Mouse (Mus musculus): ENCODE measurements around the gene Lrmda. TPM values are rescaled to one million over a fixed set of nuclear protein-coding genes. Genes with fewer than 3 reads are reported as not detected.

Gene Lrmda
- total RNA-seq, 2 experiments from 2014 or later = 0.81 TPM; not detected in 1

DNA sequence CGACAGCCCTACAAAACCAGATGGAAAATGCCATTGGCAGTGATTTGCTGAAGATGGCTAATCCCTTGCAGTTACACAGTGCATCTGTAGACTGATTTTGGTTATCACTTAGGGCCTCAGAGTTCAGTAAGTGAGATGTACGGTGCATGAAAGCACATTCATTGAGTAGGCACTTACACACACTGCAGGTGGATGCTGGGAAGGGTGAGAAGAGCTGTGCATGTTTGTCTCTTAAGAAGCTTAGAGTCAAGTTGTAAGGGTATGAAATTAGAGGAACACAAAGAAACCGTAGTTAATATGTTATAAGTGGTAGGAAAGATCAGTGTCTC is 798.7 kb downstream of the Lrmda start:
- intact Hi-C loops (cut with DNase I) = no loop called here
- no peak for DNase-seq (ENCODE audit: low spot score in 2 of 2)

- intact Hi-C loops (cut with DNase I) = no loop called here
- DNase-seq (ENCODE audit: low spot score in 2 of 2) = no peak
Measured at GRCm38 (mm10) chr14:22822942-22823341, 803.4 kb downstream of the Lrmda start.

DNA sequence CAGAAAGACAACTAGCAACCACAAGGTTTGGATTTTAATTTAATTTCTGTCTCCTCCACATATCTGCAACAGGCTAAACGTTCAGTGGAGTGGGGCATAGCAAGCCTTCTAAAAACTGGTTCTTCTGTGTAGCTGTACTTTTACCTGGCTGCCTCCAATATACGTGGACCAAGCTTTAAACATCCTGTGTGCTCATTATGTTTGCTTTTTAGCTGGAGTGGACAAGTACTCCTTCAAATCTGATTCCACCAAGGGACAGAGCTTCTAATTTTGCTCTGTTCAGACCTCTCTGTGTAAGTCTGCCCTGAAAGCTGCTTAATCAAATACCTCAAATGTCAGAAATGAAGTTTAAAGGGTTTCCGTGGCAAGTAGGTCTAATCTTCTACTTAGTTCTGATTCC is 807.3 kb downstream of the Lrmda start:
- no peak for DNase-seq (ENCODE audit: low spot score in 2 of 2)
- intact Hi-C loops (cut with DNase I) = no loop called here

DNA sequence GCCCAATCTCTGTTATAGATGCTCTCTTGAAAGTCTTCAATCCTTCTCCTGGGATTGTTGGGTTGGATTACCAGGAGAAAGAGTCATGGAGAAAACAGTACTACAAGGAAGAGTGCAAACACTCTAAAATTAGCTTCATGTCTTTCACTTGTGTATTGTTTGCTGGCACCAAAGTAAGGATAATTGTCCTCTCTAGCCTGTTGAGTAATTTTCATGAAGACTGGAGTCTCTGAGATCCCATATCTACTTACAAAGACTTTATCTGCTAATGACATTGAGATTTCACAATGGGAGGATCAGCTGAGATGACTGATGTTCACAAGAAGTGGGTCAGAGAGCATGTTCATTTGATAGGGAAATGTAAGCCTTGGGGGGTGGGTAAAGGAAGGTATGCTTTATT is 817.5 kb downstream of the Lrmda start:
- intact Hi-C loops (cut with DNase I) = no loop called here
- no peak for DNase-seq (ENCODE audit: low spot score in 2 of 2)

DNA sequence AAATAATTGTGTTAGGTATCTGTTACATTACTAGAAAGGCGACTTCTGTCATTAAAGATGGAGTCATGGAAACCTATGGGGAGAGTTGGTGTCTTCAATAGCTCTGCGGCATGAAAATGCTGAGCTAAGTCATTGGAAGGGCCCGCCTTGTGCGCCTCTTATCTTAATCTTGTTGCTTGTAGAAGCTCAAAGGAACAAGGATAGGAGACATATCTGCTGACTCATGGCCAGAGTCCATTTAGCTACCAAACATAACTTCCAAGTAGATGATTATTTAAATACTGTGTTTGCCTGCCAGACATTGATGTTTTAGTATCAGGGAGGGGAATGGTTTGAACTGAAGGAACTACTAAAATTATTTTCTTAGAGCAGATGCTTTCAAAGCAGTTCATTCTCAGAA is 821.6 kb downstream of the Lrmda start:
- intact Hi-C loops (cut with DNase I) = no loop called here
- DNase-seq (ENCODE audit: low spot score in 2 of 2) = no peak

- no peak for DNase-seq (ENCODE audit: low spot score in 2 of 2)
- intact Hi-C loops (cut with DNase I) = no loop called here
Measured at GRCm38 (mm10) chr14:22844006-22844405, 824.5 kb downstream of the Lrmda start.

DNA sequence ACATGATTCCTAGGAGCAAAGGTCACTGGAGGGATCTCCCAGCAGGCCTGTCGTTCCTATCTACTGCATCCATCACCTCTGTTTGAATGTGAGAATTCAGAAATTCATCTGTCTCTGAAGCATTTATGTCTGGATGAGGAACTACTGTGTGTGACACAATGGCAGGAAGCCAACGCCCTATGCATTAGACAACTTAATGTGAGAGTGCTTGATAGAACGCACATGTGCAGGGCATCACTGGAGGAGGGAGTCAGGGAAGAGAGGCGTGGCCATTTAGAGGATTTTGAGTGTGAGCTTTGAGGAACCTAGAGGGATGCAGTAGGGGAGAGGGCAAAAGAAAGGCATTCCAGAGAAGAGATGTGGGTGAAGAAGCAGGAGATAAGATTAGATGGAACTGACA is 825.9 kb downstream of the Lrmda start:
- intact Hi-C loops (cut with DNase I) = no loop called here
- DNase-seq (ENCODE audit: low spot score in 2 of 2) = no peak

- intact Hi-C loops (cut with DNase I) = no loop called here
- no peak for DNase-seq (ENCODE audit: low spot score in 2 of 2)
Measured at GRCm38 (mm10) chr14:22847011-22847786, 827.7 kb downstream of the Lrmda start.

GRCm38 (mm10) chr14:22849108-22849507 is 829.6 kb downstream of the Lrmda start:
- no peak for DNase-seq (ENCODE audit: low spot score in 2 of 2)
- intact Hi-C loops (cut with DNase I) = no loop called here

- intact Hi-C loops (cut with DNase I) = no loop called here
Measured at GRCm38 (mm10) chr14:22860631-22861030, 841.1 kb downstream of the Lrmda start.

GRCm38 (mm10) chr14:22864132-22864531 is 844.6 kb downstream of the Lrmda start:
- intact Hi-C loops (cut with DNase I) = no loop called here
- DNase-seq (ENCODE audit: low spot score in 2 of 2) = no peak

More at GRCm38 (mm10) chr14:22860631-22861030, 841.1 kb downstream of the Lrmda start:
- DNase-seq (ENCODE audit: low spot score in 2 of 2) = no peak

DNA sequence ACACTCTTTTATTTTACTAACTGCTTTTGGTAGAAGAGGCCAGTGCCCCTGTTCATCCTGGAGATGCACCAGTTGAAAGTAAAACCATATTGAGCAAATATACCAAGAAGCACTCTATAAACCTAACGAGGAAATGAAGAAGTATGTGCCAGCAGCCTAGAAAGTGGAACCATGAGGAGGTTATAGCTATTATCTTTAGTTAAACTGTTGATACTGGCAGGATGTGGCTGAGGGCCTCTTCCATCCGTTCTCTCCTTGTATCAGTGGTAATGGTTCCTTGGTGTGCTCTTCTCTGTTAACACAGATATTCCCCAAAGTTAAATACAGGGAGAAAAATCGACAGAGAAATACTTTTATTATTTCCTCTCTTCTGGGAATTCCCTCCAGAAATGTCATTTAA is 855.1 kb downstream of the Lrmda start:
- DNase-seq (ENCODE audit: low spot score in 2 of 2) = no peak
- intact Hi-C loops (cut with DNase I) = no loop called here

- no peak for DNase-seq (ENCODE audit: low spot score in 2 of 2)
Measured at GRCm38 (mm10) chr14:22887182-22887581, 867.7 kb downstream of the Lrmda start.

DNA sequence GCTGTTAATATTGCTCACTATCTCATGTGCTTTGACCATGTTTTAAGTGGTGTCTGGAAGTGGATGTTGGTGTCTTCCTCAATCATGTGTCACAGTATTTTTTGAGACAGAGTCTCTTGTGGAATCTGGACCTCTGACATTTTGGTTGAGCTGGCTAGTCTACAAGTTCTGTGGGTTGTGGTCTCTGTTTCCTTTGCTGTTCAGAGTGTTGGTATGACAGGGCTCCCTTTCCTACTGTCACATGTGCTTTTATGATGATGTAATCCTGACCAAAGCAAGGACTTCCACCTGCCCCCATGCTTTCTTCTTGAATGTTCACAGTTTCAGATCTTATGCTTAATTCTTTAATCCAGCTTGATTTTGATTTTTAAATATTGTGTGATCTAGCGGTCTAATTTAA is 879.8 kb downstream of the Lrmda start:
- intact Hi-C loops (cut with DNase I) = no loop called here
- DNase-seq (ENCODE audit: low spot score in 2 of 2) = no peak

More at GRCm38 (mm10) chr14:22887182-22887581, 867.7 kb downstream of the Lrmda start:
- intact Hi-C loops (cut with DNase I) = no loop called here

GRCm38 (mm10) chr14:22902116-22902515 is 882.6 kb downstream of the Lrmda start:
- no peak for DNase-seq (ENCODE audit: low spot score in 2 of 2)
- intact Hi-C loops (cut with DNase I) = no loop called here

DNA sequence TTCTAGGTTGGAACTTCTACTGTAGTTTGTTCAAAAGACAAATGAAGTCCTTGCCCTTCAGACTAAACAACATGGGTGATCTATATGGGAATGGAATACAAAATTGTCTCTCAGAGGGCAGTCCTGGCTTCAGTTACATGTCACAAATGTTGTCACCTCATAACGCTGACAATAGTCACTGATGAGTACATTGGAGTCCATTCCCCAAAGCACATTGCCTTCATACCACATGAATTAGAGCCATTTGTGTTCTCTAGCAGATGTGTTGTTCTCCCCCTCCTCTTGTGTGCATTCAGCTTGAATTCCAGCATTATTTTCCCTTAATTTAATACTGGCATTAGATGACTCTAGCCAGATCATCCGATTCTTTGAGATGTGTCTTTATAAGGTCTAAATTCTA is 883.4 kb downstream of the Lrmda start:
- no peak for DNase-seq (ENCODE audit: low spot score in 2 of 2)
- intact Hi-C loops (cut with DNase I) = no loop called here

DNA sequence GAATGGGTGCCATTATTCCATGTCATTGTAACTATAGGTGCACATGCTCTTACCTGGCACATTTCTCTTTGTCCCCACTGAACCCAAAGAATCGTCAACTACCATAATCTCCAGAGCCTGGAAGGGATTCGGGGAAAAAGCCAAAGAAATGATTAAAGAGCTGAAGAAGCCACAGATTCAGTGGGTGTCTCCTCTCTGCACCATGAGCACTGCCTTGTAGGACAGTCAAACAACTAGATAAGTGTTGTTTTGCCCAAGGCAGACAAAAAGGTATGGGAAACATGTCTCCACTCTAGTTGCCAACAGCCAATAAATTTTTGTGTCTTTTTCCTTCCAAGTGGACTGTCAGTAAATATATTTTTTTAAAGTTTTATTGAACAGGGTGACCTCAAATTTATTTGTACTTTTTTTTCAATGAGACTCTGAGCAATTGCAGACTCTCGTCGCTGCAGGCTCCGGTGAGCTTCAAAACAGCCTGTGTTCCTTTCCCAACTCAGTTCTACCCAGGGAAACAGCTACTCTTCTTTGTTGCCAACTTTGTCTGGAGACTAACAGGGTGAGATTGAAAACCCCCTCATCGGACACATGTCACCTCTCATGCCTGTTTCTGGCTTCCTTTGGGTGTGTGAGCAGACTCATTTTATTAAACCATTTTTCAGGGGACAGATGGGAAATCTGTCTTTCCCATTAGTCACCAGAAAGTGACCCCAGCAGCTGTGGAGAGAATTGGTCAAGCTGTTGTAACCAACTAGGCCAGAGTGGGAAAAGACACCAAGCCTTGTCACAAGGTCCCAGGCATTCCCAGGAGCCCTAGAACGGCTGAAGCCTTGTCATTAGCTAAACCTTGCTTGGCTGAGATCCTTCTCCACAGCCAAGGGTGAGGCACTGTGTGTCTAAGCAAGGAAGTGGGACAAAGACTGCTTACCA is 886.5 kb downstream of the Lrmda start:
- intact Hi-C loops (cut with DNase I) = no loop called here
- no peak for DNase-seq (ENCODE audit: low spot score in 2 of 2)

GRCm38 (mm10) chr14:22906716-22907115 is 887.2 kb downstream of the Lrmda start:
- peak; percentile 8 to 9 for DNase-seq (ENCODE audit: low spot score in 2 of 2)
- intact Hi-C loops (cut with DNase I) = no loop called here

DNA sequence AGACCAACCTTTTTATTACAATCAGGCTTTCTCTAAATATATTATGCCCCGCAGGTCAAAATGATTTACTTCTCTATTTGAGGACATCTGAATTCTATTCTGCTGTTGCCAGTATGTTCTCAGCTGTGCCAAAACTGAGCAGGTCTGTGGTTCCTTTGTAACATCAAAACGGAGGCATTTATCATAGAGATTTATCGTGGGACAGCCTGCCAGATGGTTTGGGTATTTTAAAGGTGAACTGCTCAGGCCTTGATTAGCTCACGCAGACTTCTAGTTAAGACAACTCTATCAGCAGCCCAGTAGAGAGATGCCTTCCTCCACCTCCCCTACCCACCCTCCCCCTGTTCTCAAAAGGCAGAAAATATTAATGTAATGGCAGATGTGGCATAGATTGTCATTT is 887.7 kb downstream of the Lrmda start:
- intact Hi-C loops (cut with DNase I) = no loop called here
- DNase-seq (ENCODE audit: low spot score in 2 of 2) = no peak

DNA sequence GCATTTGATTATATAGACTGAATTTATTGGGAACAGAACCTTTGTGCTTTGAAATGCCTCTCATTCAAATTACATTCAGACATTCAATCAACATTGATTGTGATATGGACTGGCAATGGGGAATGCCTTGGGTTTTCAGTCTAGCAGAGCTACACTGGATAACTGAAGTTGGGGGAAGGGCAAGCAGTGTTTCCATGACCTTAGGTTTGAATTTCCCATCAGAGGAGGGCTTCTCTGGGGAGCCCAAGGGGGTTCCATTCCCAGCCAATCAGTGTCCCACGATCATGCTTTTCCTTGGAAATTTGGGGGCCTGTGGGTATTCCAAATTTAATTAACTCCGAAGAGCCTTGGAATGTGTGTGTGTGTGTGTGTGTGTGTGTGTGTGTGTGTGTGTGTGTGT is 888.5 kb downstream of the Lrmda start:
- DNase-seq (ENCODE audit: low spot score in 2 of 2) = no peak
- intact Hi-C loops (cut with DNase I) = no loop called here

- intact Hi-C loops (cut with DNase I) = no loop called here
- DNase-seq (ENCODE audit: low spot score in 2 of 2) = no peak
Measured at GRCm38 (mm10) chr14:22915463-22915862, 896.0 kb downstream of the Lrmda start.

All from left cerebral cortex, postnatal 36 days (tissue).